ENCODE assay signal across 19 mouse cellular contexts in the genomic region with DNA sequence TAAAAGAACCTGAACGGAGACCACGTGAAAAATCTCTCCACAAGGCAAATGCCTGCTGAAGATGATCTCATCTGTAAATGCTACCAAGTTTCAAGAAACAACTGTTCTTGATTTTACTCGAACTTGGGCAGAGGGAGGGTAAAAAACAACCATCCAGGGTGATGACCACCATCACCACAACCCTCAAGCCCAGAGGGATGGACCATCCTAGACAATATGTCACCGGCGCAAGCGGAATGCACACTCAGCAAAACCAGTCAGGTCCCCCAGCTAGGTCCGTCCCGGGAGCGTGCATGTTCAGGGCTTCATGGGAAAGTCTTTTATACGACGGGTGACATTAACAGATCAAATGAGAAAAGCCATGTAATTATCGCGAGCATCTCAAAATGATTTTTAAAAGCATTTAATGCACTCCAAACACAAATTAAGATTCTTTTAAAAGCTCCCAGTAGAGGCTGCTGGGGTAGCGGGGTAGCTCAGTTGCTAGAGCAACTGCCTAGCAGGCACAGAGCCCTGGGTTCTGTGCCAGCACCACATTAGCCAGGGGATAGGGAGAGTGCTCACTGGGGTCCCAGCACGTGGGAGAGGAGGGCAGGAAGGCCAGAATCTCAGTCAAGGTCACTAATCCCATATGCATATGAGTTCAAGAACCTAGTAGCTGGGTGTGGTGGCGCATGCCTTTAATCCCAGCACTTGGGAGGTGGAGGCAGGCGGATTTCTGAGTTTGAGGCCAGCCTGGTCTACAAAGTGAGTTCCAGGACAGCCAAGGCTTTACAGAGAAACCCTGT. TPM values are rescaled to one million over a fixed set of nuclear protein-coding genes. Genes with fewer than 3 reads are reported as not detected.
"Had no signal": no experiment of that assay in that cellular context is flagged by ENCODE, and none has a peak within 500 bp of the region (broad histone marks: within the 10 kb centered on the region; RNA-seq: fewer than 3 reads in every experiment).

No protein-coding gene starts in this region.

- H3K27me3 ChIP-seq: limb, embryonic 12.5 days; limb, embryonic 15.5 days; midbrain, embryonic 12.5 days; midbrain, embryonic 15.5 days; neural tube, embryonic 13.5 days had no signal

- ATAC-seq: liver, postnatal 0 days; lung, postnatal 0 days; midbrain, embryonic 15.5 days had no signal

- H3K36me3 ChIP-seq: limb, embryonic 12.5 days; limb, embryonic 15.5 days; midbrain, embryonic 12.5 days; midbrain, embryonic 15.5 days; neural tube, embryonic 13.5 days had no signal

- H3K4me1 ChIP-seq: midbrain, embryonic 15.5 days had no signal

- H3K27ac ChIP-seq: kidney, postnatal 0 days; layer of hippocampus, adult 2 months; limb, embryonic 12.5 days; limb, embryonic 15.5 days; liver, embryonic 14.5 days; macrophage; midbrain, embryonic 12.5 days; midbrain, embryonic 15.5 days; neural tube, embryonic 13.5 days had no signal

- H3K9ac ChIP-seq: limb, embryonic 12.5 days; limb, embryonic 15.5 days; liver, embryonic 14.5 days; liver, postnatal 0 days; lung, embryonic 14.5 days; midbrain, embryonic 12.5 days; midbrain, embryonic 15.5 days; neural tube, embryonic 13.5 days had no signal

- H3K4me2 ChIP-seq: limb, embryonic 12.5 days; limb, embryonic 15.5 days; liver, embryonic 11.5 days; lung, embryonic 14.5 days; midbrain, embryonic 12.5 days; midbrain, embryonic 15.5 days; neural tube, embryonic 13.5 days had no signal

- H3K4me3 ChIP-seq: layer of hippocampus, adult 2 months; limb, embryonic 12.5 days; limb, embryonic 15.5 days; midbrain, embryonic 12.5 days; midbrain, embryonic 15.5 days; myocyte; neural tube, embryonic 13.5 days had no signal

- H3K9me3 ChIP-seq: limb, embryonic 12.5 days; limb, embryonic 15.5 days; midbrain, embryonic 12.5 days; midbrain, embryonic 15.5 days; neural tube, embryonic 13.5 days had no signal

- DNase-seq: layer of hippocampus, postnatal 36 days; left cerebral cortex, postnatal 4 days; liver, postnatal 0 days; lung, embryonic 14.5 days; retina, postnatal 1 day; thymus, adult 18-20 months; thymus, postnatal 4 days had no signal

RNA-seq across cellular contexts. Expression of a gene that starts 17.6 kb away (rescaled TPM):
- polyA plus RNA-seq: macrophage had no signal
